Mouse (Mus musculus) C2C12 (cell line): ENCODE measurements around the gene Dok1. TPM values are rescaled to one million over a fixed set of nuclear protein-coding genes. Genes with fewer than 3 reads are reported as not detected.

Experiments used
- H3K27me3 ChIP-seq: one replicate; pipeline ENCODE4 v1.6.1; 2011; ENCODE audit not compliant: control insufficient read depth, insufficient read depth, insufficient read length
- H3K36me3 ChIP-seq: one replicate; pipeline ENCODE4 v1.6.1; 2011; ENCODE audit not compliant: control insufficient read depth, insufficient read depth
- H3K4me3 ChIP-seq: one replicate; pipeline ENCODE4 v1.5.1; 2011; ENCODE audit warnings: mild to moderate bottlenecking, control low read depth; ENCODE audit not compliant: poor library complexity, insufficient read depth, severe bottlenecking
- H3K79me2 ChIP-seq: one replicate; pipeline ENCODE4 v1.6.1; 2011; ENCODE audit not compliant: control insufficient read depth, insufficient read depth
- H3K79me3 ChIP-seq: one replicate; pipeline ENCODE4 v1.6.1; 2011; ENCODE audit warnings: low read depth, control low read depth
- H3ac ChIP-seq: one replicate; pipeline ENCODE3; 2011; ENCODE audit warnings: low read depth; ENCODE audit not compliant: control insufficient read depth, insufficient read length
- CEBPB ChIP-seq: IDR thresholded peaks from one replicate; pipeline ENCODE4 v1.6.1; 2011; ENCODE audit warnings: low read depth, mild to moderate bottlenecking, control low read depth, moderate library complexity
- CTCF ChIP-seq: IDR thresholded peaks from one replicate; pipeline ENCODE4 v1.5.1; 2011; ENCODE audit not compliant: control insufficient read depth, insufficient read depth, insufficient read length
- FOSL1 ChIP-seq: IDR thresholded peaks from one replicate; pipeline ENCODE4 v1.8.0; 2011; ENCODE audit warnings: mild to moderate bottlenecking, low read length; ENCODE audit not compliant: poor library complexity, insufficient read depth, severe bottlenecking
- MAX ChIP-seq: IDR thresholded peaks from one replicate; pipeline ENCODE4 v1.6.1; 2011; ENCODE audit warnings: mild to moderate bottlenecking, control low read depth
- MYOD1 ChIP-seq: IDR thresholded peaks from one replicate; pipeline ENCODE4 v1.6.1; 2011; ENCODE audit warnings: low read depth; ENCODE audit not compliant: control insufficient read depth, insufficient read length
- MYOG ChIP-seq: IDR thresholded peaks from one replicate; pipeline ENCODE4 v1.6.1; 2011; ENCODE audit not compliant: control insufficient read depth, insufficient read length; ENCODE audit errors: extremely low read depth
- USF1 ChIP-seq: IDR thresholded peaks from one replicate; pipeline ENCODE4 v1.6.1; 2011; ENCODE audit warnings: low read depth, mild to moderate bottlenecking, control low read depth, moderate library complexity
- polyA plus RNA-seq: library from polyadenylated mRNA; unstranded; fragments of >200 nt; fragmentation: generic; extraction: Trizol; gene quantifications from one replicate; pipeline ENCODE4 v1.2.1, GENCODE M21; 2012; ENCODE audit warnings: missing spikeins

Dok1 gene
- polyA plus RNA-seq, 1 experiment: 80.8 TPM

GRCm38 (mm10) chr6:83054074-83054851 lies 21.0 kb upstream of the Dok1 start, which contains the start of gene Aup1:
Aup1 (plus strand) TSS chr6:83054521.
- Histone ChIP-seq H3ac (peak within 1 kb of the TSS; percentile 97), H3K79me3 (peaks cover 41% of the 10 kb centered on the region), H3K36me3 (peaks cover 48% of the 10 kb centered on the region), H3K4me3 (peak within 1 kb of the TSS; percentile 99), H3K27me3 (no peaks in the 10 kb centered on the region), H3K79me2 (peaks cover 62% of the 10 kb centered on the region)
- TF ChIP-seq CEBPB (no peak), MAX (peak; percentile 94)

GRCm38 (mm10) chr6:83053136-83053960 lies 20.1 kb upstream of the Dok1 start:
- peaks cover 48% of the 10 kb centered on the region for H3K36me3 ChIP-seq

GRCm38 (mm10) chr6:83049367-83049766 lies 16.1 kb upstream of the Dok1 start:
- TF ChIP-seq USF1 (no peak), CEBPB (no peak), FOSL1 (no peak), MYOG (no peak), MAX (no peak), MYOD1 (no peak), CTCF (no peak)
- Histone ChIP-seq H3K36me3 (peaks cover 23% of the 10 kb centered on the region), H3ac (no peak overlapping the region), H3K4me3 (no peak overlapping the region), H3K79me3 (peaks cover 22% of the 10 kb centered on the region), H3K79me2 (peaks cover 37% of the 10 kb centered on the region), H3K27me3 (no peaks in the 10 kb centered on the region)

More at GRCm38 (mm10) chr6:83053136-83053960, 20.1 kb upstream of the Dok1 start:
- Histone ChIP-seq H3K79me3 (peaks cover 41% of the 10 kb centered on the region), H3ac (peak overlapping the region; percentile 92), H3K79me2 (peaks cover 62% of the 10 kb centered on the region), H3K27me3 (no peaks in the 10 kb centered on the region), H3K4me3 (peak overlapping the region; percentile 99)
- TF ChIP-seq CEBPB (no peak), MAX (peak; percentile 94), MYOD1 (peak; percentile 71), USF1 (peak; percentile 74)

GRCm38 (mm10) chr6:83044742-83045141 lies 11.5 kb upstream of the Dok1 start:
- Histone ChIP-seq H3K79me2 (no peaks in the 10 kb centered on the region), H3ac (no peak overlapping the region)
- TF ChIP-seq USF1 (no peak), MYOD1 (no peak), MAX (no peak), CEBPB (no peak), MYOG (no peak)

GRCm38 (mm10) chr6:83043993-83044392 lies 10.7 kb upstream of the Dok1 start:
- H3K79me3 ChIP-seq: no peaks in the 10 kb centered on the region
- TF ChIP-seq FOSL1 (no peak), MYOD1 (no peak), MAX (no peak), MYOG (no peak), CEBPB (no peak), CTCF (no peak), USF1 (no peak)
- peaks cover 33% of the 10 kb centered on the region for H3K36me3 ChIP-seq
- H3K79me2 ChIP-seq: no peaks in the 10 kb centered on the region
- no peak overlapping the region for H3ac ChIP-seq
- H3K27me3 ChIP-seq: no peaks in the 10 kb centered on the region
- H3K4me3 ChIP-seq: no peak overlapping the region

More at GRCm38 (mm10) chr6:83044742-83045141, 11.5 kb upstream of the Dok1 start:
- Histone ChIP-seq H3K27me3 (no peaks in the 10 kb centered on the region), H3K36me3 (peaks cover 31% of the 10 kb centered on the region), H3K4me3 (no peak overlapping the region), H3K79me3 (no peaks in the 10 kb centered on the region)

GRCm38 (mm10) chr6:83043561-83043960 lies 10.3 kb upstream of the Dok1 start:
- H3K27me3 ChIP-seq: no peaks in the 10 kb centered on the region
- TF ChIP-seq MYOG: no peak
- TF ChIP-seq CEBPB: no peak
- TF ChIP-seq MYOD1: no peak
- no peak for TF ChIP-seq CTCF
- TF ChIP-seq FOSL1: no peak
- TF ChIP-seq MAX: no peak
- TF ChIP-seq USF1: no peak
- H3K79me2 ChIP-seq: no peaks in the 10 kb centered on the region
- H3K79me3 ChIP-seq: no peaks in the 10 kb centered on the region
- H3ac ChIP-seq: no peak overlapping the region
- peaks cover 33% of the 10 kb centered on the region for H3K36me3 ChIP-seq
- no peak overlapping the region for H3K4me3 ChIP-seq
